Mouse (Mus musculus) cerebellum, adult 9-11 months (tissue): ENCODE measurements at regions not wholly inside any gene's neighbourhood (a gene's known extent, or its start where the extent isn't known, plus 50 kb on each side); places are given as distances from the start of the nearest gene placed in this dataset.

Source experiments
- DNase-seq: peaks from one replicate; pipeline ENCODE4 v3.0.0; 2022

GRCm38 (mm10) chr1:47854372-47854771 is 961.7 kb upstream of the Slc39a10 start:
- no peak for DNase-seq

- no peak for DNase-seq
Measured at GRCm38 (mm10) chr1:47853911-47854310, 961.3 kb upstream of the Slc39a10 start.

GRCm38 (mm10) chr1:47840811-47841210 is 948.2 kb upstream of the Slc39a10 start:
- DNase-seq, result peak; percentile 32

- no peak for DNase-seq
Measured at GRCm38 (mm10) chr1:47834072-47834471, 941.4 kb upstream of the Slc39a10 start.

GRCm38 (mm10) chr1:47827206-47827605 is 934.6 kb upstream of the Slc39a10 start:
- no peak for DNase-seq

GRCm38 (mm10) chr1:47809508-47809907 is 916.9 kb upstream of the Slc39a10 start:
- peak; percentile 10 for DNase-seq

GRCm38 (mm10) chr1:47794763-47795162 is 902.1 kb upstream of the Slc39a10 start:
- DNase-seq, result no peak
